28 mouse cellular contexts compared by ENCODE assay signal in genomic region chr5:72835656-72836055, GRCm38 (mm10). TPM values are rescaled to one million over a fixed set of nuclear protein-coding genes. Genes with fewer than 3 reads are reported as not detected.
"Had no signal": no experiment of that assay in that cellular context is flagged by ENCODE, and none has a peak within 500 bp of the region (broad histone marks: within the 10 kb centered on the region; RNA-seq: fewer than 3 reads in every experiment).

No protein-coding gene starts in this region.

- H3K9ac ChIP-seq: embryonic facial prominence, embryonic 12.5 days; embryonic facial prominence, embryonic 13.5 days; embryonic facial prominence, embryonic 15.5 days; forebrain, embryonic 12.5 days; forebrain, embryonic 13.5 days; forebrain, embryonic 15.5 days; forebrain, postnatal 0 days had no signal

- ATAC-seq: forebrain, embryonic 13.5 days; forebrain, embryonic 14.5 days; forebrain, embryonic 15.5 days; forebrain, embryonic 16.5 days had no signal

- DNase-seq: cerebellum, adult 2 months; cerebellum, adult 8-10 months; cerebellum, adult 9-10 months; cerebellum, adult 9-11 months; cerebellum, postnatal 10 days; cerebellum, postnatal 14 days; cerebellum, postnatal 25 days; cerebellum, postnatal 36 days; embryo, embryonic 11 days; forebrain, postnatal 0 days; gastrocnemius, adult 2 months; gastrocnemius, postnatal 10 days; gastrocnemius, postnatal 14 days; gastrocnemius, postnatal 25 days; gastrocnemius, postnatal 36 days; heart, adult 18-20 months; heart, adult 2 months had no signal

- H3K4me1 ChIP-seq: embryonic facial prominence, embryonic 12.5 days; embryonic facial prominence, embryonic 13.5 days; embryonic facial prominence, embryonic 15.5 days; forebrain, embryonic 10.5 days; forebrain, embryonic 12.5 days; forebrain, embryonic 13.5 days; forebrain, embryonic 15.5 days had no signal

- H3K27me3 ChIP-seq: embryonic facial prominence, embryonic 12.5 days; embryonic facial prominence, embryonic 13.5 days; embryonic facial prominence, embryonic 15.5 days; forebrain, embryonic 12.5 days; forebrain, embryonic 13.5 days; forebrain, embryonic 15.5 days had no signal

- H3K4me2 ChIP-seq: embryonic facial prominence, embryonic 12.5 days; embryonic facial prominence, embryonic 13.5 days; embryonic facial prominence, embryonic 15.5 days; forebrain, embryonic 12.5 days; forebrain, embryonic 13.5 days; forebrain, embryonic 15.5 days had no signal

- H3K4me3 ChIP-seq: embryonic facial prominence, embryonic 10.5 days; embryonic facial prominence, embryonic 12.5 days; embryonic facial prominence, embryonic 13.5 days; embryonic facial prominence, embryonic 15.5 days; erythroblast, embryonic 14.5 days; forebrain, embryonic 10.5 days; forebrain, embryonic 12.5 days; forebrain, embryonic 13.5 days; forebrain, embryonic 15.5 days; gastrocnemius, adult 2 months; heart, adult 2 months had no signal

- H3K36me3 ChIP-seq: embryonic facial prominence, embryonic 10.5 days; embryonic facial prominence, embryonic 12.5 days; embryonic facial prominence, embryonic 13.5 days; embryonic facial prominence, embryonic 15.5 days; forebrain, embryonic 10.5 days; forebrain, embryonic 12.5 days; forebrain, embryonic 15.5 days had no signal

- H3K9me3 ChIP-seq: embryonic facial prominence, embryonic 10.5 days; embryonic facial prominence, embryonic 12.5 days; embryonic facial prominence, embryonic 15.5 days; forebrain, embryonic 12.5 days; forebrain, embryonic 15.5 days had no signal

- H3K27ac ChIP-seq: embryonic facial prominence, embryonic 10.5 days; embryonic facial prominence, embryonic 12.5 days; embryonic facial prominence, embryonic 13.5 days; embryonic facial prominence, embryonic 15.5 days; forebrain, embryonic 10.5 days; forebrain, embryonic 12.5 days; forebrain, embryonic 13.5 days; forebrain, embryonic 15.5 days; gastrocnemius, adult 2 months; heart, adult 2 months had no signal

RNA-seq across cellular contexts. Expression of gene Tec, which starts 32.6 kb away (rescaled TPM):
- polyA plus RNA-seq: erythroblast, embryonic 14.5 days had no signal
